Mouse (Mus musculus): ENCODE data around the gene Omt2a.
"Not testable (repeated sequence)": the region's sequence is repeated elsewhere in the genome, so short reads cannot be mapped to it uniquely, and the experiment has no call there.

The Omt2a gene

DNA sequence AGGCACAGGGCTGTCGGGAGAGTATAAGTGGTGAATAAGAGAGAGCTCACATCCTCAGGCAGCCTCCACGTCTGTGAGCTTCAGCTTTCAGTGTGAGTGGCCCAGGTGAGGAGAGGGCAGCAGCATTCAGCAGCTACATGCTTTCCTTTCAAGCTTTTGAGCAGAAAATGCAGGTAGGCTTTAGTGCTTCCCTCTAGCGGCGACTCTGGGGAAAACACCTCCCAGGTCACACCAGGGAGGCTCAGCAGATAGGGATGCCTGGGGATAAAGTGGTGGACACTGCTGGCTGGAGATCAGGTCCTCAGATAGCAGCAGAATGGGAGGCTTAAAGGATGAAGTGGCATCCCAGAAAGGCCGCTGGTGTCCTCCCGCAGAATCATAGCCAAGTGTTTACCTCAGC lies 18.5 kb downstream of the Omt2a start:
- DNase-seq: peak; percentile 27

DNA sequence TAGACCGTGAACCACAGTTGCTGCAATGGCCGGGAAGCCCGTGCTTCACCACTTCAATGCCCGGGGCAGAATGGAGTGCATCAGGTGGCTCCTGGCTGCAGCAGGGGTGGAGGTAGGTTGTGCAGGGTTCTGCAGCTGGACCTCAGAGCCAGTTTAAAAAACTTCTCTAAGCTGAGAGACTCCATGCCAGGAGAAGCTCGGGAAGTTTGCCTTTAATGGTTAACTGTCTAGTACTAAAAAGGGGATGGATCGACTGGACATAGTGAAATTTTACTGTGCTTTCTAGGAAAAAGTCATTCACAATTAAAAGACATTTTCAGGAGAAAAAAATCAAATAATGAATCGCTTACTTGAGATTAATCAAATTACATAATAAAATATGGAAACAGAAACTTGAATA lies 19.8 kb downstream of the Omt2a start:
- not testable (repeated sequence) for DNase-seq

- not testable (repeated sequence) for DNase-seq
Observed at GRCm38 (mm10) chr9:78293683-78294082, 20.9 kb downstream of the Omt2a start.

DNA sequence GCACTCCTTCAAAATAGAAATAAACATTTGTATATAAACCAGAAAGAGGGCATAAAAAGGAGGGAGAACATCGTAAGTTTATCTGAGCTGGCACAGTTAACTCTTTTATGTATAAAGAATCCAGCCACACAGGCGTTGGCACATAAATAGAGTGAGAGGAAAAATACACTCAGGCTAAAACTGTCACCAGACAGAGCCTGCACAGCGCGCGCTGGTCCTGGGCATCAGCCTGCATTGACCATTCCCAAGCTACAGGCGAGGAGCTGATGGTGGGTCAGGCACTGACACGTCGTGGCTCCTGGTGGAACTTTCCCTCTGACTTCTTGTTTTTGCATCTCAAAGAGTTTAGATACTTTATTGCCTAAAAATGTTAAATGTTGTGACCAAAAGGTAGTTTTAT lies 22.1 kb downstream of the Omt2a start:
- DNase-seq: not testable (repeated sequence)

- not testable (repeated sequence) for DNase-seq
Observed at GRCm38 (mm10) chr9:78289723-78290122, 24.9 kb downstream of the Omt2a start, which contains the start of gene Gm10639. Gene Gm10639, plus strand, starts transcription at chr9:78289923.

- not testable (repeated sequence) for DNase-seq
Observed at GRCm38 (mm10) chr9:78289063-78289462, 25.5 kb downstream of the Omt2a start.

DNA sequence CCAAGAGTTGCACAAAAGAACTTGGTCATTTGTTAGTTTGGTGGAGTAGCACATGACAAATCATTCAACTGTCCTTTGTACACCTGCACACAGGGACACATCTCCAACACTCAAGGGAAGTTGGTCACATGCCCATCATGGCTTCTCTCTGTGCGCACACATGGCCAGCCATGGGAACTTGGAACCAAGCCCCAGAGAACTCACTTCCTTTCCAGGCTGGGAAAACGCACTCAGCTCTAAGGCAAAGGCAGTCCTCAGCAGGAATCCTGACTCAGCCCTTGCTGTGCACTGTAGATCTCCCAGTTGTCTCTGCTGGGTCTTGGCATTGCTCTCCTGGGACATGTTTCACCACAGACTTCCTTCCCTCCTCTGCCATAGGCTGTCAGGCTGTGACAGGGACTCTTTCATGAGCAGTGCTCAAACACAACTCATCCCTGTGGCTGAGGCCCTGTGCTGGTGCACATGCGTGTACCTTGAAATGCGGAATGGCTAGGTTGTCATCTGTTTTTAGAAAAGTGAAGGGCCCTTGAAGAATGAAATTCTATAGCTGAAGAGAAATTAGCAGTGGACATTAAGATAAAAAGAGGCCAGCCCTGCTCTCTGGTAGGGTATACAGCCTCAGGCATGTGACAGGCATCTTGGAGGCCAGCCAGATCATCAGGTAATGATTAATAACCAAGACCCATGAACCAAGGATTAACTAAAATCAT lies 32.4 kb downstream of the Omt2a start:
- not testable (repeated sequence) for DNase-seq

DNA sequence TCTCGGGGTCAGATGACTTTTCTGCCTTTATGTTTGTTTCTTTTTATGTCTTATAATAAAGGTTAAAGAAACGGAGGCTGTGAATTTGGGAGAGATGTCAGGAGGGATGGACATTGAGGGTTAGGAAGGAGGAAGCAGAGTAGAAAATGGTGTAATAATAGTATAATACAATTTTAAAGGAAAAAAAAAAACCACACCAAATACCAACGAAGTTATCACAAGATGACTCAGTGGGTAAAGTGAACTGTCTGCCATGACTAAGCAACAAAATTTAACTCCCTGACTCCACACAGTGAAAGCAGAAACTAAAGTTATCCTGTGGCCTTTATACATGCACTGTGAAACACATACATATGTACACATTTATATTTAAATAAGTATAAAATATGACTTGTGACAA lies 43.7 kb downstream of the Omt2a start:
- not testable (repeated sequence) for DNase-seq

All from thymus, postnatal 14 days (tissue).